Mouse (Mus musculus) heart, adult 2 months (tissue): ENCODE measurements around the gene Ppp2r5d.

Source experiments
- CTCF ChIP-seq: fragments of 200-600 bp; IDR thresholded peaks from 2 replicates; pipeline ENCODE4 v1.8.1; 2022; ENCODE audit warnings: antibody characterized with exemption, mild to moderate bottlenecking, moderate library complexity
- EP300 ChIP-seq: fragments of 200-500 bp; IDR thresholded peaks from 2 replicates; pipeline ENCODE4 v1.6.1; 2011; ENCODE audit warnings: low read depth, low read length, control low read depth; ENCODE audit not compliant: insufficient read depth
- POLR2A ChIP-seq: fragments of 200-500 bp; IDR thresholded peaks from 2 replicates; pipeline ENCODE4 v1.6.1; 2011; ENCODE audit warnings: mild to moderate bottlenecking, low read depth, low read length, control low read depth; ENCODE audit not compliant: insufficient read depth

DNA sequence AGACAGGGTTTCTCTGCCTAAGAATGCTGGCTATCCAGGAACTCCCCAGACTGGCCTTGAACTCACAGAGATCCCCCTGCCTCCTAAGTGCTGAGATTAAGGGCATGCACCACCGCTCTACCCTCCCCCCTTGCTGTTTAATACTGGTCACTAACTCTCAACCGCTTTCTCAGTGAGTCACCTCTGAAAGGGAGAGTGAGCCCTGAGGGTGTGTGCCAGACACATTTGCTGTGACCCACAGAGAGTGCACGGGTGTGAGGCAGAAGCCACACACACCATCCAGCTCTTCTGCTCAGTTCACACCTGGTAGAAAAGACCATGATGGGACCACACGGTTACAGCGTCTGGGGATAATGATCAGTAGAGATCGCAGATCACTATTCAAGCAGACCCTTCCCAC lies 6.4 kb downstream of the Ppp2r5d start:
- TF ChIP-seq CTCF (no peak), POLR2A (no peak), EP300 (no peak)
